Mouse (Mus musculus) heart, embryonic 16.5 days (tissue): ENCODE results near the gene Mblac2. TPM values are rescaled to one million over a fixed set of nuclear protein-coding genes. Genes with fewer than 3 reads are reported as not detected.

Source experiments
- ATAC-seq: fragments of 200-750 bp; cut with Nextera tagmentation; replicated peaks from 2 replicates; pipeline ENCODE4 v1.8.0; 2017; ENCODE audit warnings: moderate number of reproducible peaks; ENCODE audit not compliant: insufficient read depth, low FRiP score; ENCODE audit errors: extremely low read depth
- H3K27ac ChIP-seq: fragments of 300-500 bp; sonication (generic); 2 replicates; pipeline ENCODE4 v1.5.1; 2014; ENCODE audit warnings: mild to moderate bottlenecking, low read length, control low read depth, moderate library complexity
- H3K27me3 ChIP-seq: fragments of 300-500 bp; sonication (generic); 2 replicates; pipeline ENCODE4 v1.6.1; 2014; ENCODE audit warnings: low read length, mixed read lengths; ENCODE audit not compliant: control insufficient read depth, insufficient read depth
- H3K36me3 ChIP-seq: fragments of 300-500 bp; sonication (generic); 2 replicates; pipeline ENCODE4 v1.6.1; 2014; ENCODE audit not compliant: control insufficient read depth, insufficient read depth
- H3K4me1 ChIP-seq: fragments of 300-500 bp; sonication (generic); 2 replicates; pipeline ENCODE4 v1.6.1; 2014; ENCODE audit warnings: low read length, mixed read lengths; ENCODE audit not compliant: control insufficient read depth, insufficient read depth
- H3K4me2 ChIP-seq: fragments of 300-500 bp; sonication (generic); 2 replicates; pipeline ENCODE4 v1.6.1; 2014; ENCODE audit warnings: low read depth, mild to moderate bottlenecking, control low read depth, low read length
- H3K4me3 ChIP-seq: fragments of 300-500 bp; sonication (generic); 2 replicates; pipeline ENCODE4 v1.5.1; 2014; ENCODE audit warnings: mild to moderate bottlenecking, control low read depth, low read length
- H3K9ac ChIP-seq: fragments of 300-500 bp; sonication (generic); 2 replicates; pipeline ENCODE4 v1.6.1; 2014; ENCODE audit warnings: low read length, control low read depth
- H3K9me3 ChIP-seq: fragments of 300-500 bp; sonication (generic); replicated peaks from 2 replicates; pipeline ENCODE4 v1.6.1; 2016; ENCODE audit warnings: low read length; ENCODE audit not compliant: control insufficient read depth
- WGBS: fragments of 180-500 bp; shearing (Covaris S2); extraction: QIAGEN DNeasy Blood & Tissue Kit; methylation state at CpG from one replicate; pipeline ENCODE4 v1.1.7; 2014; 5-methylcytosine and 5-hydroxymethylcytosine counted together
- polyA plus RNA-seq: library from polyadenylated mRNA; unstranded; fragments of >200 nt; fragmentation: Nextera tagmentation; extraction: Ambion mirVana; gene quantifications from 2 replicates; pipeline ENCODE4 v1.2.1, GENCODE M21; 2015

Gene Mblac2
- polyA plus RNA-seq, 1 experiment from 2014 or later: 8.5 TPM

GRCm38 (mm10) chr13:81690477-81690876 is 20.7 kb upstream of the Mblac2 start:
- peaks cover 2% of the 10 kb centered on the region; the same call in 1 of the 2 replicates for H3K36me3 ChIP-seq
- H3K27ac ChIP-seq: peak overlapping the region; percentile 58
- H3K9me3 ChIP-seq: no peaks in the 10 kb centered on the region
- H3K4me1 ChIP-seq: peaks cover 14% of the 10 kb centered on the region
- H3K27me3 ChIP-seq: no peaks in the 10 kb centered on the region
- 27% methylated on average over 10 of the region's 10 CpGs for WGBS
- no peak overlapping the region for H3K9ac ChIP-seq
- no peak overlapping the region for H3K4me3 ChIP-seq
- ATAC-seq: peak; percentile 88
- H3K4me2 ChIP-seq: peak overlapping the region; percentile 19; the same call in 1 of the 2 replicates

GRCm38 (mm10) chr13:81691606-81692005 is 19.5 kb upstream of the Mblac2 start:
- Histone ChIP-seq H3K36me3 (peaks cover under 1% of the 10 kb centered on the region; the same call in 1 of the 2 replicates), H3K9me3 (no peaks in the 10 kb centered on the region), H3K27ac (peak overlapping the region; percentile 71), H3K4me1 (peaks cover 14% of the 10 kb centered on the region), H3K4me2 (no peak overlapping the region), H3K4me3 (no peak overlapping the region), H3K9ac (peak overlapping the region; percentile 45; the same call in 1 of the 2 replicates), H3K27me3 (no peaks in the 10 kb centered on the region)
- 45% methylated on average over 9 of the region's 9 CpGs for WGBS
- ATAC-seq: 0 out of 2 replicates have a peak, but pooled peaks have one; percentile 52

- Histone ChIP-seq H3K9me3 (peaks cover 5% of the 10 kb centered on the region; the same call in 1 of the 2 replicates), H3K27ac (no peak overlapping the region), H3K4me2 (no peak overlapping the region), H3K27me3 (no peaks in the 10 kb centered on the region), H3K4me1 (peaks cover 14% of the 10 kb centered on the region), H3K4me3 (no peak overlapping the region), H3K36me3 (peaks cover 15% of the 10 kb centered on the region), H3K9ac (no peak overlapping the region)
- WGBS: 94% methylated on average over 12 of the region's 12 CpGs
- ATAC-seq: no peak
These were observed 16.7 kb upstream of the Mblac2 start for GRCm38 (mm10) chr13:81694446-81694845.

- Histone ChIP-seq H3K9ac (no peak overlapping the region), H3K4me1 (no peaks in the 10 kb centered on the region), H3K9me3 (no peaks in the 10 kb centered on the region), H3K36me3 (peaks cover 6% of the 10 kb centered on the region), H3K4me2 (no peak overlapping the region), H3K27me3 (no peaks in the 10 kb centered on the region), H3K27ac (no peak overlapping the region), H3K4me3 (no peak overlapping the region)
- no peak for ATAC-seq
- 78% methylated on average over 7 of the region's 7 CpGs for WGBS
These were observed 8.0 kb upstream of the Mblac2 start for GRCm38 (mm10) chr13:81703148-81703547.

GRCm38 (mm10) chr13:81703621-81704020 is 7.5 kb upstream of the Mblac2 start:
- no peak for ATAC-seq
- H3K36me3 ChIP-seq: 0 out of 2 replicates have a peak, but pooled peaks cover 2% of the 10 kb centered on the region
- WGBS: 88% methylated on average over 9 of the region's 9 CpGs
- H3K9ac ChIP-seq: no peak overlapping the region
- no peaks in the 10 kb centered on the region for H3K27me3 ChIP-seq
- H3K4me1 ChIP-seq: no peaks in the 10 kb centered on the region
- no peak overlapping the region for H3K27ac ChIP-seq
- H3K9me3 ChIP-seq: no peaks in the 10 kb centered on the region
- no peak overlapping the region for H3K4me3 ChIP-seq
- H3K4me2 ChIP-seq: no peak overlapping the region

GRCm38 (mm10) chr13:81706311-81706710 is 4.8 kb upstream of the Mblac2 start:
- H3K4me2 ChIP-seq: no peak overlapping the region
- ATAC-seq: no peak
- no peak overlapping the region for H3K9ac ChIP-seq
- H3K4me3 ChIP-seq: no peak overlapping the region
- H3K4me1 ChIP-seq: peaks cover 9% of the 10 kb centered on the region
- no peaks in the 10 kb centered on the region for H3K9me3 ChIP-seq
- no peaks in the 10 kb centered on the region for H3K27me3 ChIP-seq
- H3K27ac ChIP-seq: no peak overlapping the region
- H3K36me3 ChIP-seq: no peaks in the 10 kb centered on the region
- 91% methylated on average over 5 of the region's 5 CpGs for WGBS

- Histone ChIP-seq H3K9ac (peak overlapping the region; percentile 86), H3K27me3 (no peaks in the 10 kb centered on the region), H3K4me2 (peak overlapping the region; percentile 99), H3K27ac (no peak overlapping the region), H3K4me3 (peak overlapping the region; percentile 95), H3K36me3 (no peaks in the 10 kb centered on the region), H3K9me3 (no peaks in the 10 kb centered on the region), H3K4me1 (peaks cover 15% of the 10 kb centered on the region)
- ATAC-seq: no peak
- WGBS: 31% methylated on average over 4 of the region's 4 CpGs
These were observed 1.3 kb upstream of the Mblac2 start for GRCm38 (mm10) chr13:81709805-81710204.

- H3K27ac ChIP-seq: peak overlapping the region; percentile 91
- no peaks in the 10 kb centered on the region for H3K36me3 ChIP-seq
- peak overlapping the region; percentile 99 for H3K4me2 ChIP-seq
- H3K9ac ChIP-seq: peak overlapping the region; percentile 86
- no peaks in the 10 kb centered on the region for H3K27me3 ChIP-seq
- H3K4me1 ChIP-seq: peaks cover 15% of the 10 kb centered on the region
- 1% methylated on average over 7 of the region's 7 CpGs for WGBS
- no peaks in the 10 kb centered on the region for H3K9me3 ChIP-seq
- no peak for ATAC-seq
- peak overlapping the region; percentile 95 for H3K4me3 ChIP-seq
These were observed 875 bp upstream of the Mblac2 start for GRCm38 (mm10) chr13:81710266-81710665.

GRCm38 (mm10) chr13:81711546-81712371 is 618 bp downstream of the Mblac2 start:
- peak overlapping the region; percentile 86 for H3K9ac ChIP-seq
- H3K4me1 ChIP-seq: peaks cover 15% of the 10 kb centered on the region
- no peaks in the 10 kb centered on the region for H3K36me3 ChIP-seq
- ATAC-seq: no peak; the same call in none of the 2 replicates
- H3K4me2 ChIP-seq: peak overlapping the region; percentile 99
- WGBS: 1% methylated on average over 41 of the region's 42 CpGs
- H3K4me3 ChIP-seq: peak overlapping the region; percentile 95
- H3K27ac ChIP-seq: peak overlapping the region; percentile 91
- H3K9me3 ChIP-seq: no peaks in the 10 kb centered on the region
- H3K27me3 ChIP-seq: no peaks in the 10 kb centered on the region
